Mouse (Mus musculus) G1E-ER4 (cell line): ENCODE measurements around the gene Olfr1196. TPM values are rescaled to one million over a fixed set of nuclear protein-coding genes. Genes with fewer than 3 reads are reported as not detected.
"Not testable (repeated sequence)": the region's sequence is repeated elsewhere in the genome, so short reads cannot be mapped to it uniquely, and the experiment has no call there.

Experiments used
- GATA1 ChIP-seq: IDR thresholded peaks from one replicate; pipeline ENCODE4 v1.8.0; 2012; ENCODE audit warnings: low read length, inconsistent platforms
- polyA plus RNA-seq: library from polyadenylated mRNA; stranded (reverse); fragments of >175 nt; gene quantifications from 2 replicates; pipeline ENCODE4 v1.2.3, GENCODE M21; 2012

Gene Olfr1196
- polyA plus RNA-seq, result not detected in 2 replicates

DNA sequence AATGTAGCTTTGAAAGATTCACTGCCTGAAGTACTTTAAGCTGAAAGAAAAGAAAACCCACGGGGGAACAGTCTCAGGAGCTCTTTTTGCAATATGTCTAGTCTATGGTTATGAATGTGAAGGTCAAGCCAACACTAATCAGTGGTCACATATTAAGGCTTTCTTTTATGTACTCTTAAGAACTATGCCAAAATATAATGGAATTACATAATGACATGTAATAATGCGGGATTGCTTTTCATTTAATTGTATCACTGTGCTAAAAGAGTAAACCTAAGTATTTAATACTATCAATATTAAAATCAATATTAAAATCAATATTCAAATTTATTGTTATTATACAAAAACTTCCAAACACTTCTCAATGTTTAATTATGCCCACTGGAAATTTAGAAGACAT lies at the start of gene Olfr1196:
Gene Olfr1196, minus strand, starts transcription at position 101 of the 400 bp plus-strand sequence.
- TF ChIP-seq GATA1, result no peak

DNA sequence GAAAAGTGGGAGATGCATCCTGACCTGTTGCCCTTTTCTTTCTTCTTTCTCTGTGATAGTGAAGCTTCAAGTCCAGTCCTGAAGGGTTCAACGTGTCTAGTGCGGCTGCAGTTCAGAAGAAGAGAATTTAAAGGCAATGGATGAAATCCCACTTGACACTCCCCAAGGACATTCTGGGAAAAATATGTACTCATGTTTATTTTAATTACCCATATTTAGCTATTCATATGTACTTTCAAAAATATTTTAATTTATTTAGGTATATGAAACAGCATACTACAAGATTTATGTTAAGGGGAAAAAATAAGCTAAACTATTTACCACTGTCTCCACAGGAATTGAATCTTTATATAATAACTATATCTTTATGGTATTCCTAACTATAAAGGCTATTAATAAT lies 46.9 kb upstream of the Olfr1196 start, which contains the start of gene Olfr1198:
Gene Olfr1198, minus strand, starts transcription at position 101 of the 400 bp plus-strand sequence.
- no peak for TF ChIP-seq GATA1

GRCm38 (mm10) chr2:88743379-88743778 lies 39.0 kb upstream of the Olfr1196 start:
- no peak for TF ChIP-seq GATA1

- no peak for TF ChIP-seq GATA1
Measured at GRCm38 (mm10) chr2:88732266-88732665, 27.9 kb upstream of the Olfr1196 start, which contains the start of gene Olfr1197. TSS of gene Olfr1197 (minus strand) at chr2:88732366.

GRCm38 (mm10) chr2:88689087-88689486 lies 15.3 kb downstream of the Olfr1196 start, which contains the start of gene Olfr1195:
TSS of gene Olfr1195 (minus strand) at chr2:88689187.
- TF ChIP-seq GATA1, result no peak

DNA sequence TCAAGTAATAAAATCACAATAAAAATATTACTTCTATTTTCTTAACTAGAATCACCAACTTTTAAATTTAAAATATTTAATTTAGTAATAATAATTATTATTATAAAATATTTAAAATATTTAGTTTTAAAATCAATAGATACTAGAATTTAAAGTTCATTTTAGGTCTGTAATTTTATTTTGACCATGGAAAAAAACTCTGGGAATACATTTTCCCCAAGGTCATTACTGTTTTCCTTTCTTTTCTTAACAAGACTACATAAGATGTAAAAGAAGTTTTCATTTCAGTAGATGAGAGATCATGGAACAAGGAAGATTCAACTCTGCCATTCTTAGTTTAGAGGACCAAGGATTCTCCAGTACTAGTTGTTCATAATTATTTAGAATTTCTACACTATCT lies 29.1 kb downstream of the Olfr1196 start, which contains the start of gene Olfr1193:
Gene Olfr1193, plus strand, starts transcription at position 301 of the 400 bp plus-strand sequence.
- not testable (repeated sequence) for TF ChIP-seq GATA1

GRCm38 (mm10) chr2:88648209-88648608 lies 56.2 kb downstream of the Olfr1196 start, which contains the start of gene Olfr1192-ps1:
TSS of gene Olfr1192-ps1 (plus strand) at chr2:88648509.
- TF ChIP-seq GATA1, result no peak

Other genes with a start within 250 kb of the Olfr1196 start
- gene Olfr1183, start 249.7 kb downstream of the Olfr1196 start, polyA plus RNA-seq, result not detected in 2 replicates
- gene Olfr1184, start 221.0 kb downstream of the Olfr1196 start, polyA plus RNA-seq, result not detected in 2 replicates
- gene Olfr1185-ps1, start 211.3 kb downstream of the Olfr1196 start, polyA plus RNA-seq, result not detected in 2 replicates
- gene Olfr1186, start 186.0 kb downstream of the Olfr1196 start, polyA plus RNA-seq, result not detected in 2 replicates
- not detected in 2 replicates for gene Olfr1188, start 147.7 kb downstream of the Olfr1196 start, polyA plus RNA-seq
- gene Olfr1189, start 118.1 kb downstream of the Olfr1196 start, polyA plus RNA-seq, result not detected in 2 replicates
- not detected in 2 replicates for gene Olfr1191-ps1, start 64.1 kb downstream of the Olfr1196 start, polyA plus RNA-seq
- not detected in 2 replicates for gene Olfr1192-ps1, start 56.1 kb downstream of the Olfr1196 start, polyA plus RNA-seq
- not detected in 2 replicates for gene Olfr1193, start 29.0 kb downstream of the Olfr1196 start, polyA plus RNA-seq
- not detected in 2 replicates for gene Olfr1195, start 15.4 kb downstream of the Olfr1196 start, polyA plus RNA-seq
- not detected in 2 replicates for gene Olfr1197, start 27.8 kb upstream of the Olfr1196 start, polyA plus RNA-seq
- not detected in 2 replicates for gene Olfr1198, start 46.8 kb upstream of the Olfr1196 start, polyA plus RNA-seq
- not detected in 2 replicates for gene Olfr1199, start 55.9 kb upstream of the Olfr1196 start, polyA plus RNA-seq
- not detected in 2 replicates for gene Olfr1200, start 65.9 kb upstream of the Olfr1196 start, polyA plus RNA-seq
- not detected in 2 replicates for gene Olfr1201, start 88.4 kb upstream of the Olfr1196 start, polyA plus RNA-seq
- not detected in 2 replicates for gene Olfr1202, start 109.9 kb upstream of the Olfr1196 start, polyA plus RNA-seq
- gene Olfr1205, start 125.1 kb upstream of the Olfr1196 start, polyA plus RNA-seq, result not detected in 2 replicates
- not detected in 2 replicates for gene Olfr1204, start 144.7 kb upstream of the Olfr1196 start, polyA plus RNA-seq
- not detected in 2 replicates for gene Olfr1206, start 158.6 kb upstream of the Olfr1196 start, polyA plus RNA-seq
- gene Olfr1208, start 197.7 kb upstream of the Olfr1196 start, polyA plus RNA-seq, result not detected in 2 replicates
- gene Olfr1209, start 210.6 kb upstream of the Olfr1196 start, polyA plus RNA-seq, result not detected in 2 replicates
- gene Olfr1211, start 233.5 kb upstream of the Olfr1196 start, polyA plus RNA-seq, result not detected in 2 replicates
- not detected in 2 replicates for gene Olfr1212, start 249.4 kb upstream of the Olfr1196 start, polyA plus RNA-seq